In the genomic region with DNA sequence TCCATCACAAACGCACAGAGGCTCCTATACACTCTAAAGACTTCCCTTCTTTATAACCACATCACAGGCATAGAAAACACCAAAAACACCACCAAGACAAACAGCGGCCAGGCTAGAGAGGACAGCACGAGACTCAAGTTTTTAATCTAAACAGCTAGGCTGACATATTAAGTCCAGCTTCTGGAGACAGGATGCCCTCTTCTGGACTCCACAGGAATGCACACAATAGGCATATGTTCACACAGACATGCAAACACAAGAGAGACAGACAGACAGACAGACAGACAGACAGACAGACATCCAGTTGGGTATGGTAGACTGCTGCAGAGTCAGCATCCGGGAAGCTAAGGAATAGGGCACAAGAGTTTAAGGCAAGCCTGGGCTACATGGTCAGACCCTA, we compare ENCODE assay signal across 11 mouse cellular contexts. TPM values are rescaled to one million over a fixed set of nuclear protein-coding genes. Genes with fewer than 3 reads are reported as not detected.
DNase-seq lines count a peak whose midpoint lies in the region; ATAC-seq and TF ChIP-seq lines count a peak whose summit lies in the region.
"Had no signal": no experiment of that assay in that cellular context is flagged by ENCODE, and none has a peak within 500 bp of the region (broad histone marks: within the 10 kb centered on the region; RNA-seq: fewer than 3 reads in every experiment).

No protein-coding gene starts in this region.

- no peaks in the 10 kb centered on the region for H3K4me1 ChIP-seq in cerebellum, adult 2 months (ENCODE audit: control insufficient read depth, insufficient read depth, low read length)
- H3K4me1 ChIP-seq in hindbrain, embryonic 14.5 days (replicated peaks; ENCODE audit: control insufficient read depth, insufficient read depth, low read length) = no peaks in the 10 kb centered on the region
- H3K4me1 ChIP-seq in hindbrain, embryonic 16.5 days (ENCODE audit: control insufficient read depth, insufficient read depth, low read depth, low read length) = no peaks in the 10 kb centered on the region

- DNase-seq in cerebellum, adult 2 months = no peak
- no peak for DNase-seq in cerebellum, postnatal 4 days (ENCODE audit: low spot score in 2 of 2)
- DNase-seq in hindbrain, embryonic 14.5 days (ENCODE audit: low spot score) = peak; percentile 35
- DNase-seq in lung, postnatal 10 days = peak; percentile 6
- no peak for DNase-seq in lung, postnatal 14 days
- DNase-seq in retina, embryonic 14.5 days (ENCODE audit: low spot score) = peak; percentile 27
- DNase-seq in gastrocnemius, adult 18-20 months (ENCODE audit: low spot score) = no peak
- DNase-seq: adrenal gland, adult 2 months; kidney, postnatal 10 days had no signal

- WGBS in cerebellum, adult 2 months = 76% methylated on average over 4 of the region's 4 CpGs
- 81% methylated on average over 4 of the region's 4 CpGs for WGBS in hindbrain, embryonic 14.5 days
- 72% methylated on average over 4 of the region's 4 CpGs for WGBS in hindbrain, embryonic 16.5 days

- no peak overlapping the region for H3K4me3 ChIP-seq in cerebellum, adult 2 months (replicated peaks; ENCODE audit: insufficient read depth, low read depth, low read length)
- no peak overlapping the region for H3K4me3 ChIP-seq in hindbrain, embryonic 14.5 days (replicated peaks; ENCODE audit: low read length)
- H3K4me3 ChIP-seq in hindbrain, embryonic 16.5 days (ENCODE audit: low read length) = no peak overlapping the region

- no peak for TF ChIP-seq POLR2A in cerebellum, adult 2 months (IDR thresholded peaks at IDR 0.05; ENCODE audit: borderline replicate concordance, insufficient read depth, low read length)

- peaks cover 93% of the 10 kb centered on the region for H3K36me3 ChIP-seq in hindbrain, embryonic 14.5 days (replicated peaks; ENCODE audit: control insufficient read depth, insufficient read depth)
- peaks cover 23% of the 10 kb centered on the region for H3K36me3 ChIP-seq in hindbrain, embryonic 16.5 days (ENCODE audit: control insufficient read depth, insufficient read depth, low read length)

- no peak overlapping the region for H3K9ac ChIP-seq in hindbrain, embryonic 14.5 days
- H3K9ac ChIP-seq in hindbrain, embryonic 16.5 days (ENCODE audit: low read depth, low read length) = no peak overlapping the region

- H3K27ac ChIP-seq in cerebellum, adult 2 months (ENCODE audit: insufficient read depth, low read length) = no peak overlapping the region
- no peak overlapping the region for H3K27ac ChIP-seq in hindbrain, embryonic 14.5 days
- H3K27ac ChIP-seq in hindbrain, embryonic 16.5 days (ENCODE audit: low read depth, low read length) = no peak overlapping the region
- H3K27ac ChIP-seq: macrophage had no signal

- no peak for ATAC-seq in hindbrain, embryonic 14.5 days (ENCODE audit: low FRiP score)
- ATAC-seq in hindbrain, embryonic 16.5 days = no peak

- no peak overlapping the region for H3K4me2 ChIP-seq in hindbrain, embryonic 14.5 days (replicated peaks)
- no peak overlapping the region for H3K4me2 ChIP-seq in hindbrain, embryonic 16.5 days (ENCODE audit: low read length)

- 0 out of 2 replicates have a peak, but pooled peaks have one; percentile 1 for TF ChIP-seq CTCF in cerebellum, adult 2 months (IDR thresholded peaks at IDR 0.05; ENCODE audit: borderline replicate concordance, insufficient read depth, low read depth, low read length)

- H3K9me3 ChIP-seq in hindbrain, embryonic 14.5 days (ENCODE audit: control insufficient read depth, low read length) = no peaks in the 10 kb centered on the region
- H3K9me3 ChIP-seq in hindbrain, embryonic 16.5 days (ENCODE audit: control insufficient read depth, low read length) = no peaks in the 10 kb centered on the region

- no peaks in the 10 kb centered on the region for H3K27me3 ChIP-seq in cerebellum, adult 2 months (ENCODE audit: control insufficient read depth, insufficient read depth, low read length)
- H3K27me3 ChIP-seq in hindbrain, embryonic 14.5 days (ENCODE audit: control insufficient read depth, insufficient read depth, low read length) = no peaks in the 10 kb centered on the region
- no peaks in the 10 kb centered on the region for H3K27me3 ChIP-seq in hindbrain, embryonic 16.5 days (replicated peaks; ENCODE audit: control insufficient read depth, insufficient read depth, low read length)

RNA-seq across cellular contexts. Expression of a gene that starts 40.7 kb away (rescaled TPM):
- 27.7 and 28.2 TPM in 2 replicates for polyA plus RNA-seq in cerebellum, adult 2 months (2012; rRNA removed)
- 23.1 and 23.8 TPM in 2 replicates for polyA plus RNA-seq in hindbrain, embryonic 14.5 days (2014; fragmentation: Nextera tagmentation; extraction: Ambion mirVana)
- 15.8 and 18.3 TPM in 2 replicates for polyA plus RNA-seq in hindbrain, embryonic 16.5 days (2015; fragmentation: Nextera tagmentation; extraction: Ambion mirVana)
- 1 to 10 TPM; 7.3 to 8.1 TPM for total RNA-seq in gastrocnemius, adult 18-20 months (2021)

Comparison
In these comparisons a context has a peak if more than half of its experiments do, and no peak if none do; other contexts are left out.
1. DNase-seq: peak in hindbrain, embryonic 14.5 days (single experiment), lung, postnatal 10 days (single experiment) and retina, embryonic 14.5 days (single experiment); none in cerebellum, adult 2 months (0 of 2), cerebellum, postnatal 4 days (0 of 2), lung, postnatal 14 days (single experiment) and gastrocnemius, adult 18-20 months (single experiment).